Mouse (Mus musculus): ENCODE measurements around the gene Gm17655. TPM values are rescaled to one million over a fixed set of nuclear protein-coding genes. Genes with fewer than 3 reads are reported as not detected.
"Not testable (repeated sequence)": the region's sequence is repeated elsewhere in the genome, so short reads cannot be mapped to it uniquely, and the experiment has no call there.

The Gm17655 gene
- 1 to 10 TPM; 2.5 to 2.8 TPM for total RNA-seq (2021)
- long read RNA-seq, experiment 1 = 0 reads
- long read RNA-seq, experiment 2, partial matches to known transcripts = 0 of 2 reads
- long read RNA-seq, experiment 2, other reads (novel, unspliced or antisense) = 2 of 2 reads

DNA sequence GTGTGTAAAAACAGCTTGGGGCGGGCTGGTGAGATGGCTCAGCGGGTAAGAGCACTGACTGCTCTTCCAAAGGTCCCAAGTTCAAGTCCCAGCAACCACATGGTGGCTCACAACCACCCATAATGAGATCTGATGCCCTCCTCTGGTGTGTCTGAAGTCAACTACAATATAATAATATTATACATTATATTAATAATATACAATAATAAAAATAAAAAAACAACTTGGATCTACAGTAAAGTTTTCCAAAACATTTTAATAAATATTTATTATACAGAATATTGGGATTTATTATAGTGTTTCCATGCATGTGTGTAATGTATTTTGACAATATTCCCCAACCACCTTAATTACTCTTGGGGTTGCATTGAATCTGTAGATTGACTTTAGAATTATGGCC, at the start of gene Gm17655:
Gm17655 (minus strand) TSS at position 101 of the 400 bp plus-strand sequence.
- intact Hi-C loops (cut with DNase I; ENCODE audit: low total_unique reads); DNase-seq: not testable (repeated sequence)

DNA sequence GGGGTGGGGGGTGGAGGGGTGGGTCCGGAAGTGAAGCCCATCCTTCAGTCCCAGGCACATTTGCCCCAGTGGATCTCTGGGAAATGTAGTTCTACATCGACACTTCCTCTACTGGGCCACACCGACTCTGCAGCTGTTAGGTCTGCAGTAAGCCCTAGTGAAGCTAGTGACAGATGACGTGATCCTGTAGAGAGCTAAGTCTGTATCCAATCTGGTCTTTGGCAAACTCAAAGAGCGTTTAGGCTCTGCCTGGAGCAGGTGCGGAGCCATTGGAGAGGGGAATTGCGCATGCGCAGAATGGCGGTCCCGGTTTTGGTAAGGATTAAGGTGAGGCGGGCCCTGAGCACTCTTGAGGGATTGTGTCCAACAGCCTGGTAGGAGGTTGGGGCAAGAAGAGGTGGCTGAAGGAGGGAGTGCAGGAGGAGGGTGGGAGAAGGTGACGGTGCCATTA, 37.7 kb upstream of the Gm17655 start, which contains the start of gene Zfp605:
Zfp605 (plus strand) TSS at position 102 of the 451 bp plus-strand sequence.
- intact Hi-C loops (cut with DNase I; ENCODE audit: low total_unique reads) = no loop called here
- DNase-seq = peak; percentile 86

GRCm38 (mm10) chr5:110108305-110108628, 36.0 kb upstream of the Gm17655 start:
- DNase-seq = no peak
- intact Hi-C loops (cut with DNase I; ENCODE audit: low total_unique reads) = no loop called here

- intact Hi-C loops (cut with DNase I; ENCODE audit: low total_unique reads) = no loop called here
- peak; percentile 98 for DNase-seq
These were observed 35.4 kb upstream of the Gm17655 start, which contains the start of gene Gtpbp6 for GRCm38 (mm10) chr5:110107581-110108304. Gene Gtpbp6, minus strand, starts transcription at chr5:110108197.

DNA sequence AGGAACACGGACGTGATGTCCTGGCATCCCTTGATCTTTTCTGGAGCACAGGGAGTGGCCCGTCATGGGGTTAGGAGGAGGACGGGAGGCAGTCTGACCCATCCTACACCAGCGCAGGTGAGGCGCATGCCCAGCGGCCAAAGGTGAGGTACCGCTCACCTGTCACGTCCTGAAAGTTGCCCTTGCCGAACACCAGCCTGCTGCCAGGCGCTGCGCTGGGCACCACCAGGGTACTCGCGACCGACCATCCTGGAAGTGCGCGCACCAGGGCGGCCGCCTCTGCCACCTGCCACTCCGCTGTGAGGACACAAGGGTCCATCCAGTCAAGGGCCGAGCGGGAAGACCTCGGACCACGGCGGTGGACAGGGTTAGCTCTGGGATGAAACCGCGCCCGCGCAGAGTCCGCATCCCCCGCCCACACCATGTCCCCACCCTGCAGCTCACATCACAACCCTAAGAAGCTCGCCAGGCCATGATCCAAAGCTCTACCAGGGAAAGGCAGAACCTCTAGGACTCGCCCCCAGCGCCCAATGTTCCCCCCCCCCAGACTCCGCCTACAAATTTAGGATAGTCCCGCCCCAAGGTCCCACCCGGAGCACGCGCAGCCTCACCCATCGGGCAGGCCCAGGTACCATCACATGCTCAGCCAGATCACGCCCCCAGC, 34.7 kb upstream of the Gm17655 start:
- intact Hi-C loops (cut with DNase I; ENCODE audit: low total_unique reads) = no loop called here
- peak; percentile 57 for DNase-seq

DNA sequence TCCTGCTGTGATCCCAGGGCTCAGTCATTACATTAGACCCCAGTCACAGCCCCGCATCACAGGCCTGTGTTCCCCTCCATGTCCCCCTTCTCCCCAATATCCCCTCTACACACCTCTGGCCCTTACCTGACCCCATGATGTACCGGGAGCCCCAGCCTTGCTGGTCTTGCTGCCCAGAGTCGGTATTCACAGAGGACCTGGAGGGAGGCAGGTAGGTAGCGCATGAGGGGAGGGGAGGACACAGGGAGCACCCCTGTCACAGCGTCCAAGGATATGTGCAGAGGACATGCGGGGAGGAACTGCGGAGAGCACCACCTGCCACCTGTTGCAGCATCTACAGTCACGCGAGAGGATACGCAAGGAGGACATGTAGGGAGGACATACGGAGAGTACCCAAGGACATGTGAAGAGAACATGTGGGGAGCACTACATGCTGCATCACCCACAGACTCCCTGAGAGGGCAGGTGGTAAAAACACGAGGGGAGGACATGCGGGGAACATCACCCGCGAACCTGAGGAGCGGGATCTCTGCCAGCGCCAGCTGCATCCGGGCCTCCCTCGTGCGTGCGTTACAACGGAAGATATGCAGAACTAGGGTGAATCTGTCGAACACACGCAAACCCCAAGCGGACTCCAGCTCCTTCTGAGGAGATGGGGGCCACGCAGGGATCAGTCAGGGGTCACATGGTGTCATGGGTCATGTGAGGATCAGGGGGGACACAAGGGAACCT, 34.0 kb upstream of the Gm17655 start:
- intact Hi-C loops (cut with DNase I; ENCODE audit: low total_unique reads) = no loop called here
- no peak for DNase-seq

DNA sequence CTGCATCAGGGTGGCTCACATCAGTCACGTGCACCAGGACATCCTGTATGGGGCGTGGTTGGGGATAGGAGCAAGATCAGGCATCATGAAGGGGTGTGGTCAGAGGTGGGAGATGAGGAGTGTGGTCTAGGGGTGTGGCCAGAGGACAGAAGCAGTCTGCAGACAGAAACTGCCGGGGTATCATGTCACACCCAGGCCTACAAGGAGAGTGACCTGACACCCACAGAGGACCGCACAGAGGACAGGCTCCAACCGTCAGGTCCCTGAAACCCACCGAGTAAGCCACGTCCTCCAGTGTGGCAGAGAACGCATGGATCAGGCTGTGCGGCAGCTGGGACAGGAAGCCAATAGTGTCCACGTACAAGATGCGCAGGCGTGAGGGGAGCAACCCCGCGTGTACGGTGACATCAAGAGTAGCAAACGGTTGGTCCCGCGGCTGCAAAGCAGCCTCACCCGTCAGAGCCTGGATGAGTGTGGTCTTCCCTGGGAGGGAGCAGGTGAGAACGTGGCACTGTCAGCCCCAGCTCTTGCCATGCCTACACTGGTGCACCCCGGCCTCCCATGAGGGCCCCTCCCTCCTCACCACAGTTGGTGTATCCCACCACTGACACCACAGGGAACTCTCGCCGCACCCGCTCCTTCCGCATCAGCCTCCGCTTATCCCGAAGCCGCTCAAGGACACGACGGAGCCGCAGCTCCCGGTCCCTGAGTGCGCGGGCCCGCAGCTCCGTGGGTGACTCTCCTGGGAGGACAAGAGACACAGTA, 32.5 kb upstream of the Gm17655 start:
- intact Hi-C loops (cut with DNase I; ENCODE audit: low total_unique reads) = no loop called here
- DNase-seq = no peak

GRCm38 (mm10) chr5:110103901-110104615, 31.7 kb upstream of the Gm17655 start:
- intact Hi-C loops (cut with DNase I; ENCODE audit: low total_unique reads) = no loop called here

DNA sequence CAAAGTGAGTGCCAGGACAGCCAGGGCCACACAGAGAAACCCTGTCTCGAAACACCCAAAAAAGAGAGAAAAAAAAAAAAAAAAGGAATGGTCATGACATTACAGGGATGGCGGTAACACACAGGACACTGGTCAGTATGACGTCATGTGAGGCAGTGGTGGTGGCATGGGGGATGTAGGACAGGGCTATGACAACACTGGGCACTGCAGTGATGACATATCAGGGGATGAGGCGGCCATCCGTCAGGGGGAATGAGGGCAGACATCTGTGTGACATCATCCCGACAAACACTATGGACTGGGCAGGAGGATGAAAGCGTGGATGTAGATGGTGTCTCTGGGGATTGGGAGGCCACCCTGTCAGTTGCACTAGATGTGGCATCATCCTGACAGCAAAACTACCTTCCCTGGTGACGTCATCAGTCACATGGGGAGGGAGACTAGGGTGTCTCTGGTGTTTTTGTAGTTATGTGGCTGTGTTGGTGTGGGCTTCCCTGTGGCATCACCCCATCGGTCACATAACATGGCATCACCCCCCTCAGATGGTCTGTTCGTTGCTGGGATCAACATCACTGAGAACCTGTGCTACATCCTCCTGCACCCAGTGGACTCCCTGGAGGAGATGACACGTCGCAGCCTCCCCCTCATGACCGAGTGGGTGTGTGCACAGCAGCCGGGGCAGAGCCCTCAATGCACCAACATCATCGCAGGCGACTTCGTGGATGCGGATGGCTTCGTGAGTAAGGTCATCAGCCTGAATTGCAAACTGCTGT, 30.7 kb upstream of the Gm17655 start:
- DNase-seq = no peak
- intact Hi-C loops (cut with DNase I; ENCODE audit: low total_unique reads) = no loop called here

More at GRCm38 (mm10) chr5:110103901-110104615, 31.7 kb upstream of the Gm17655 start:
- no peak for DNase-seq

DNA sequence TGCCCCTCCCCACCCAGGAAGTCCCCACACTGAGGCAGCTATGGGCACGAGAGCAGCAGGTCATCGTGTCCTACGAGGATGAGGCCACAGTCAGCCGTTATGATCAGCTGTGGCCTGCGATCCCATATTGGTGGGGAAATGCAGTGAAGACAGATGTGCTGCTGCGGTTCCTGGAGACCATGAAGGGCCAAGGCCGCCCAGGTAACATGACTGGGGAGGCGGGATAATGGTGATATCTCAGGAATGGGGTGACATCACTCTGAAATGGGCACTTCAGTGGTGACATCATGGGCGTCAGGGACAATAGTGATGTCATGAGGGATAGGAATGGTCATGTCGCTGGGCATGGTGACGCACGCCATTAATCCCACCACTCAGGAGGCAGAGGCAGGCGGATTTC, 30.1 kb upstream of the Gm17655 start:
- no peak for DNase-seq
- intact Hi-C loops (cut with DNase I; ENCODE audit: low total_unique reads) = no loop called here

DNA sequence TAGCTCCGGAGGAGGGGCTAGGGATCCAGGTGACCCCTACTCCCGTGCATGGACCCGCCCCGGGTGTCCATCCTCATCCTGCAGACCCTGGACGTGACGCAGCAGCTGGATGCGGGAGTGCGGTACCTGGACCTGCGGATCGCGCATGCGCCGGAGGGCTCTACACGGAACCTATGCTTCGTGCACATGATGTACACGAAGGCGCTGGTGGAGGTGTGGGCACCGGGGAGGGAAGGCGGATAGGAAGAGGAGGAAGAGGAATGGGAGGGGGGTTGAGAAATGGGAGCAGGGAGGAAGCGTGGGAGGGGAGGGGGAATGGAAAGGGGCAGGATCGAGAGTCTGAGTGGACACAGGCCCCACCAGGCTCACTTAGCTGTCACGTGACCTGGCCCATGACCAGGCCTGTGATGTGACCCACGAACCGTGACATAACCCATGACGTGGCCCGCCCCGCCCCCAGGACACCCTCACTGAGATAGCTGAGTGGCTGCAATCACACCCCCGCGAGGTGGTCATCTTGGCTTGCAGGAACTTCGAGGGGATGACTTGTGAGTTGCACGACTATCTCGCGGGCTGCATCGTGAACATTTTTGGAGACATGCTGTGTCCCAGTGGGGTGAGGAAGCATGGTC, 29.5 kb upstream of the Gm17655 start:
- intact Hi-C loops (cut with DNase I; ENCODE audit: low total_unique reads) = no loop called here
- peak; percentile 35 for DNase-seq

DNA sequence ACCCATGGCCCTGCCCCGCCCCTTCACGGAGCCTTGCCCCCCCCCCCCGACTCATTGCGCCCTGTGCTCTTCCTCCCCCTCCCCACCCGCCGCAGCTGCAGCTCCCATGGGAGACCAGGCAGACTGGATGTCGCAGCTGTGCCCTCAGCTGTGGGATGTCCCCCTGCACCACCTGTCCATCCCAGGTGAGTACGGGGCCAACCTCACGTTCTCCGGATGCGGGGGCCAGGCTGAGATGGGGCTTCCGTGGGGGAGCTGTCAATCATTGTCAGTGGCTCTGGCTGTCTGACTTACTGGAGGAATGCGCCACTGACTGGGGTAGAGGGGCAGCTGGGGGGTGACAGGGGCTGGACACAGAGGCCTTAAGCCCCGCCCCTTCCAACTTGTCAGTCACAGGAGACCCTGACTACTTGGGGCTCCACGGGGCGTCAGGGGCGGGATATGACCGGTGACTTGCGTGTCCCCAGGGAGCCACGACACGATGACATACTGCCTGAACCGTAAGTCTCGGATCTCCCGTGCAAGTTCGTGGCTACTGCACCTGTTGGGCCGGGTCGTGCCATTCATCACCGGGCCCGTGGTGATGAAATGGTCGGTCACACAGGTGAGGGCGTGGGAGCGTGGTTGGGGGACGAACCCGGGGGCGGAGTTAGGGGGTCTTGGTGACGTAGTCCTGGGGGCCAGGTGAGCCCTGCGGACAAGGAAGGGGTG, 28.8 kb upstream of the Gm17655 start:
- intact Hi-C loops (cut with DNase I; ENCODE audit: low total_unique reads) = no loop called here
- peak; percentile 5 for DNase-seq

GRCm38 (mm10) chr5:110099656-110100580, 27.6 kb upstream of the Gm17655 start, which contains the start of gene Plcxd1:
Gene Plcxd1, plus strand, starts transcription at chr5:110099969.
- no peak for DNase-seq
- intact Hi-C loops (cut with DNase I; ENCODE audit: low total_unique reads) = no loop called here

DNA sequence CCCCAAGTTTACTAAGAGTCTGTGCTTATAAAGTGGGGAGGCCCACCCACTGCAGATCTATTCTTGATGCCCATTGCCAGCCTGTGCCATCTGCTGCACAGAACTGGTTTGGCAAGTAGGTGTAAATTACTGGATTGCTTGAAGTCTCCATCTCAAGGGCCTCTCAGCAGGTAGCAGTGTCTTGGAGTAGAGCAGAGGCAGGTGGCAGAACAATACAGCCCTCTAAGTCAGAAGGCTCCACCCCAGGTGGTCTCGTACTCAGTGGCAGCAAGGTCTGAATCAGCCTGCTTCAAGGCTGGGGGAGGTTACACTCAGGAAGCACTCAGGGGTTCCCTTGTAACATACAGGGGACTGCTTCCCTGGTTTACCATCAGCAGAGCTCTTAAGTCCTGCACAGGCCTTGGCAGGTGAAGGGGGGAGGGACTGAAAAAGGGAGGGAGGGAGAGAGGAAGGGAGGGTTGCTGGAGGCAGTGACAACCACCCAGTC, 26.7 kb upstream of the Gm17655 start:
- DNase-seq = no peak
- intact Hi-C loops (cut with DNase I; ENCODE audit: low total_unique reads) = no loop called here

- DNase-seq = no peak
- intact Hi-C loops (cut with DNase I; ENCODE audit: low total_unique reads) = no loop called here
These were observed 22.5 kb upstream of the Gm17655 start for GRCm38 (mm10) chr5:110094847-110095213.

Measured in gastrocnemius, postnatal 14 days (tissue).